Mouse (Mus musculus) myocyte (in vitro differentiated cells): Measurements from ENCODE around the gene Hmga1. TPM values are rescaled to one million over a fixed set of nuclear protein-coding genes. Genes with fewer than 3 reads are reported as not detected.

Experiments
- H3K27me3 ChIP-seq: one replicate; pipeline ENCODE4 v1.6.1; 2011; ENCODE audit not compliant: control insufficient read depth, insufficient read depth, insufficient read length
- H3K36me3 ChIP-seq: one replicate; pipeline ENCODE4 v1.6.1; 2011; ENCODE audit not compliant: control insufficient read depth, insufficient read depth
- H3K4me2 ChIP-seq: one replicate; pipeline ENCODE4 v1.6.1; 2011; ENCODE audit warnings: low read depth, control low read depth
- H3K4me3 ChIP-seq: one replicate; pipeline ENCODE4 v1.5.1; 2011; ENCODE audit warnings: mild to moderate bottlenecking, control low read depth, moderate library complexity
- H3K79me2 ChIP-seq: one replicate; pipeline ENCODE4 v1.6.1; 2011; ENCODE audit not compliant: control insufficient read depth, insufficient read depth
- H3ac ChIP-seq: one replicate; pipeline ENCODE4 v1.6.1; 2011; ENCODE audit not compliant: control insufficient read depth, insufficient read length
- CEBPB ChIP-seq: IDR thresholded peaks from 2 replicates; pipeline ENCODE4 v1.6.1; 2011; ENCODE audit warnings: mild to moderate bottlenecking, moderate library complexity; ENCODE audit not compliant: poor library complexity, insufficient read depth, severe bottlenecking
- E2F4 ChIP-seq: IDR thresholded peaks from one replicate; pipeline ENCODE4 v1.6.1; 2011; ENCODE audit warnings: mild to moderate bottlenecking, control low read depth, moderate library complexity; ENCODE audit not compliant: insufficient read depth
- MAX ChIP-seq: IDR thresholded peaks from one replicate; pipeline ENCODE4 v1.6.1; 2011; ENCODE audit warnings: low read depth, mild to moderate bottlenecking, control low read depth
- MYOD1 ChIP-seq, 3 experiments: IDR thresholded peaks; one replicate each; pipeline ENCODE4 v1.6.1; 2011; ENCODE audit warnings: control low read depth in 2 of 3, low read depth in 2 of 3, mild to moderate bottlenecking in 2 of 3, moderate library complexity in 1 of 3; ENCODE audit not compliant: insufficient read length in 2 of 3, control insufficient read depth in 1 of 3
- MYOG ChIP-seq, 3 experiments: IDR thresholded peaks; one replicate each; pipeline ENCODE4 v1.6.1; 2011; ENCODE audit warnings: control low read depth in 2 of 3, low read depth in 2 of 3, mild to moderate bottlenecking in 2 of 3; ENCODE audit not compliant: insufficient read length in 2 of 3, control insufficient read depth in 1 of 3, insufficient read depth in 1 of 3
- POLR2A ChIP-seq: IDR thresholded peaks from one replicate; pipeline ENCODE4 v1.6.1; 2011; ENCODE audit warnings: low read depth, mild to moderate bottlenecking, control low read depth, moderate library complexity; ENCODE audit not compliant: insufficient read length
- POLR2AphosphoS2 ChIP-seq: IDR thresholded peaks from one replicate; pipeline ENCODE4 v1.6.1; 2011; ENCODE audit warnings: low read depth, control low read depth; ENCODE audit not compliant: insufficient read length
- REST ChIP-seq: IDR thresholded peaks from one replicate; pipeline ENCODE4 v1.6.1; 2011; ENCODE audit warnings: mild to moderate bottlenecking, control low read depth, moderate library complexity; ENCODE audit not compliant: insufficient read depth, insufficient read length
- SRF ChIP-seq: IDR thresholded peaks from one replicate; pipeline ENCODE4 v1.6.1; 2011; ENCODE audit warnings: low read depth; ENCODE audit not compliant: control insufficient read depth, insufficient read length
- TCF12 ChIP-seq: IDR thresholded peaks from one replicate; pipeline ENCODE4 v1.6.1; 2011; ENCODE audit warnings: mild to moderate bottlenecking, control low read depth; ENCODE audit not compliant: poor library complexity, insufficient read depth, severe bottlenecking
- TCF3 ChIP-seq: IDR thresholded peaks from one replicate; pipeline ENCODE4 v1.6.1; 2011; ENCODE audit warnings: low read depth, control low read depth; ENCODE audit not compliant: insufficient read length
- USF1 ChIP-seq: IDR thresholded peaks from one replicate; pipeline ENCODE4 v1.6.1; 2011; ENCODE audit warnings: low read depth, mild to moderate bottlenecking, control low read depth, moderate library complexity
- polyA plus RNA-seq: library from polyadenylated mRNA; unstranded; fragments of >200 nt; fragmentation: generic; extraction: Trizol; gene quantifications from one replicate; pipeline ENCODE4 v1.2.1, GENCODE M21; 2012; ENCODE audit warnings: missing spikeins

Hmga1 gene
- polyA plus RNA-seq, 1 experiment = 60.9 TPM

DNA sequence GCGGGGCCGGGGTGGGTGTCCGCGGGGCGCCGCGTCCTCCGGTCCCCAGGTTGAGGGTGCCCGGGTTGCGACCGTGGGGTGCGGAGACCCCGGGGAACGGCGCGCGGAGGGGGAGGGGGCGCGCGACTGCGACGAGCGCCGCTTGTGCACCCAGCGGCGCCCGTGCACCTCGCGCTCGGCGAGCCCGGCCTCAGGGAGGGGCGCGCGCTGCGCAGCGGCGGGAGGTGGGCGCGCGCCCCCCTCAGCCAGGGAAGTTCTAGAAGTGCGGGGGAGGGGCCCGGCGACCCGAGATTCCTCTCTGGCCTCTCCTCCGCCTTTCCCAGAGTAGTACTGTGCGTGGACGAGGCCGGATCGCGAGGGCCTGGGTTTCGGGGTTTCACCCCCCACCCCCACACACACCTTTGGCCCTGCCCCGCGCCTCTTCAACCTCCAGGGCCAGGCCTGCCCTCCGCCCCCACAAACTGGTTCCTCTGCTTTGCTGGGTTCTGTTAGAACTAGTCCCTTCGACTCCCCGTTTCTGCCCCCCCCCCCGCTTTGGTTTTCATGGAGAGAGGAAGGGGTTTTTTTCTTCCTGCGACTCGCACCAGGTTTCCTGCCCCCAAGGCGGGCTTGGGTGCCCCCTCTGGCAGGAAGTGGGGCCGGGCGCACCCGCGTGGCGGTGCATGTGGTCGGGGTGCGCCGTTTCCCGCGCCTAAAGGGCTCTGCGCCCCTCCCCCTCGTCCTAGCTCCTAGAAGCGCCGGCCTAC, 1.1 kb downstream of the Hmga1 start:
- H3K36me3 ChIP-seq = no peaks in the 10 kb centered on the region

GRCm38 (mm10) chr17:27557927-27558661, 1.8 kb downstream of the Hmga1 start:
- Histone ChIP-seq H3K27me3 (no peaks in the 10 kb centered on the region), H3K36me3 (no peaks in the 10 kb centered on the region), H3K79me2 (peaks cover 27% of the 10 kb centered on the region), H3K4me3 (peak overlapping the region; percentile 38), H3K4me2 (peak overlapping the region; percentile 80), H3ac (peak overlapping the region; percentile 64)
- TF ChIP-seq CEBPB = no peak
- TF ChIP-seq MYOD1 (IDR thresholded peaks at IDR 0.05; ENCODE audit: control insufficient read depth in 1 of 3, insufficient read length in 2 of 3, low read depth in 2 of 3) = peak in 2 of 3 experiments; percentile 40 to 44
- TF ChIP-seq REST = no peak
- no peak for TF ChIP-seq MAX
- TF ChIP-seq POLR2AphosphoS2 = no peak
- TF ChIP-seq MYOG (IDR thresholded peaks at IDR 0.05; ENCODE audit: control insufficient read depth in 1 of 3, insufficient read depth in 1 of 3, insufficient read length in 2 of 3, low read depth in 2 of 3) = peak in 1 of 3 experiments; percentile 25

More for the DNA sequence above, 1.1 kb downstream of the Hmga1 start:
- Histone ChIP-seq H3K27me3 (no peaks in the 10 kb centered on the region), H3K4me2 (peak overlapping the region; percentile 80), H3K4me3 (peak overlapping the region; percentile 38), H3ac (peak overlapping the region; percentile 64), H3K79me2 (peaks cover 27% of the 10 kb centered on the region)
- TF ChIP-seq MYOD1 (IDR thresholded peaks at IDR 0.05; ENCODE audit: control insufficient read depth in 1 of 3, insufficient read length in 2 of 3, low read depth in 2 of 3) (peak in 1 of 3 experiments; percentile 8), TCF12 (no peak)

GRCm38 (mm10) chr17:27558845-27559244, 2.5 kb downstream of the Hmga1 start:
- Histone ChIP-seq H3ac (no peak overlapping the region), H3K4me3 (peak overlapping the region; percentile 38), H3K4me2 (peak overlapping the region; percentile 80), H3K36me3 (no peaks in the 10 kb centered on the region), H3K27me3 (no peaks in the 10 kb centered on the region), H3K79me2 (peaks cover 27% of the 10 kb centered on the region)
- TF ChIP-seq REST (no peak), USF1 (no peak)

- TF ChIP-seq E2F4 = no peak
- TF ChIP-seq POLR2AphosphoS2 = no peak
- no peak for TF ChIP-seq MAX
- TF ChIP-seq MYOD1 (IDR thresholded peaks at IDR 0.05; ENCODE audit: control insufficient read depth in 1 of 3, insufficient read length in 2 of 3, low read depth in 2 of 3) = no peak
- TF ChIP-seq TCF12 = no peak
- no peak for TF ChIP-seq SRF
- TF ChIP-seq USF1 = no peak
- TF ChIP-seq POLR2A = no peak
- no peak for TF ChIP-seq REST
- no peak for TF ChIP-seq MYOG (IDR thresholded peaks at IDR 0.05; ENCODE audit: control insufficient read depth in 1 of 3, insufficient read depth in 1 of 3, insufficient read length in 2 of 3, low read depth in 2 of 3)
- no peak for TF ChIP-seq CEBPB
- TF ChIP-seq TCF3 = no peak
- H3K4me2 ChIP-seq = peak overlapping the region; percentile 80
These were observed 3.3 kb downstream of the Hmga1 start for GRCm38 (mm10) chr17:27559596-27559995.

GRCm38 (mm10) chr17:27560926-27561480, 4.7 kb downstream of the Hmga1 start:
- peaks cover 27% of the 10 kb centered on the region for H3K79me2 ChIP-seq
- no peaks in the 10 kb centered on the region for H3K36me3 ChIP-seq
- TF ChIP-seq USF1 (no peak), POLR2A (no peak), TCF3 (no peak), REST (no peak), MYOD1 (IDR thresholded peaks at IDR 0.05; ENCODE audit: control insufficient read depth in 1 of 3, insufficient read length in 2 of 3, low read depth in 2 of 3) (no peak), E2F4 (no peak), MAX (no peak)
- peak overlapping the region; percentile 63 for H3K4me2 ChIP-seq
- no peak overlapping the region for H3ac ChIP-seq
- no peaks in the 10 kb centered on the region for H3K27me3 ChIP-seq
- H3K4me3 ChIP-seq = no peak overlapping the region

More at GRCm38 (mm10) chr17:27559596-27559995, 3.3 kb downstream of the Hmga1 start:
- H3K27me3 ChIP-seq = no peaks in the 10 kb centered on the region
- peak overlapping the region; percentile 38 for H3K4me3 ChIP-seq
- no peaks in the 10 kb centered on the region for H3K36me3 ChIP-seq
- peaks cover 27% of the 10 kb centered on the region for H3K79me2 ChIP-seq
- no peak overlapping the region for H3ac ChIP-seq
